Comparison of ENCODE assay signal across 27 mouse cellular contexts in the genomic region with DNA sequence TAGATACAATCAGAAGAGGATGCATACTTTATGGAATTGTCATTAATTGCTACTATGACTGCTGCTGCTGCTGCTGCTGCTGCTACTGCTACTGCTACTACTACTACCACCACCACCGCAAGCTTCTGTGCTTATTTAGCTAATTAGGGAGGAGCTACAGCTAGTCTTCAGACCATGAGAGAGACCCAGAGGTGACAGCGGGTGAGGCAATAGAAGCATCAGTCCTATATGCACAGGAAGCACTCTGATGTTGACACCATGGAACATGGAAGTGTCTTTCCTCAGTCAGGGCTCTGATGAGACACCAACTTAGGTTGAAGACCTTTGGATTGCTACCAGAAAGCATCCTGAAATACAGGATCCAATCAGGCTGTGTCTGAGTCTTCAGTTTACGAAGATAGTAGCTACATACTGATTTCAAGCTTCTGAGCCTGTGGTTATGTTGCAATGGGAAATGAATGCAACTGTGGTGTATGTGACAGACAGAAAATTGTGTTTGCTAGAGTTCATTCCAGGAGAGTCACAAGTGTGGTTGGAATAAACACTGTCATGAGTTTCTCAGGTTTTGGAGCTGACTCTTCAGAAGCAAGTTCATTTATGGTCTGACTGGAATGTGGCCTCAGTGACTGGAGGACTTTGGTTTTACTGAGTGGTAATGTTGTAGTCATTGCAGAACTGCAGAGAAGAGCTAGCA.
DNase-seq lines count a peak whose midpoint lies in the region; ATAC-seq and TF ChIP-seq lines count a peak whose summit lies in the region.
"Had no signal": no experiment of that assay in that cellular context is flagged by ENCODE, and none has a peak within 500 bp of the region (broad histone marks: within the 10 kb centered on the region; RNA-seq: fewer than 3 reads in every experiment).

No protein-coding gene starts in this region.

- no peak for TF ChIP-seq POLR2A in heart, adult 2 months (IDR thresholded peaks at IDR 0.05; ENCODE audit: insufficient read depth, low read depth, low read length)

- WGBS in heart, adult 2 months: 83% methylated on average over 3 of the region's 3 CpGs
- WGBS in midbrain, embryonic 13.5 days: 83% methylated on average over 3 of the region's 3 CpGs

- no peak overlapping the region for H3K4me2 ChIP-seq in midbrain, embryonic 13.5 days (replicated peaks)
- H3K4me2 ChIP-seq: embryonic facial prominence, embryonic 13.5 days; embryonic facial prominence, embryonic 15.5 days; forebrain, embryonic 13.5 days; forebrain, embryonic 15.5 days had no signal

- no peaks in the 10 kb centered on the region for H3K79me2 ChIP-seq in heart, adult 2 months (replicated peaks; ENCODE audit: control insufficient read depth, insufficient read depth, low read length)

- DNase-seq in 416B (ENCODE audit: low read depth): peak; percentile 47
- DNase-seq in Muller cell, postnatal 12 days (ENCODE audit: inconsistent ontology term): peak; percentile 57
- peak; percentile 76 for DNase-seq in fibroblast of lung, adult 2 months (ENCODE audit: low read depth)
- DNase-seq in heart, adult 2 months: no peak
- DNase-seq in layer of hippocampus, adult 18-20 months (ENCODE audit: low spot score in 2 of 2): no peak
- no peak for DNase-seq in layer of hippocampus, adult 2 months (ENCODE audit: low spot score in 2 of 2)
- DNase-seq: adrenal gland, adult 8-10 months; adrenal gland, postnatal 14 days; adrenal gland, postnatal 36 days; B cell, adult 2 months; cerebellum, adult 11-12 months; cerebellum, adult 2 months; cerebellum, adult 9-10 months; cerebellum, postnatal 10 days; cerebellum, postnatal 25 days; forebrain, postnatal 0 days had no signal

- TF ChIP-seq CTCF in heart, adult 2 months (IDR thresholded peaks at IDR 0.05): no peak
- no peak for TF ChIP-seq CTCF in layer of hippocampus, adult 2 months (conservative IDR thresholded peaks at IDR 0.05)

- no peak overlapping the region for H3K4me3 ChIP-seq in heart, adult 2 months
- no peak overlapping the region for H3K4me3 ChIP-seq in midbrain, embryonic 13.5 days (replicated peaks)
- no peak overlapping the region for H3K4me3 ChIP-seq in layer of hippocampus, adult 2 months
- H3K4me3 ChIP-seq: embryonic facial prominence, embryonic 13.5 days; embryonic facial prominence, embryonic 15.5 days; erythroblast, embryonic 14.5 days; forebrain, embryonic 13.5 days; forebrain, embryonic 15.5 days had no signal

- no peaks in the 10 kb centered on the region for H3K36me3 ChIP-seq in heart, adult 2 months (ENCODE audit: control insufficient read depth, insufficient read depth, low read length)
- no peaks in the 10 kb centered on the region for H3K36me3 ChIP-seq in midbrain, embryonic 13.5 days
- H3K36me3 ChIP-seq: embryonic facial prominence, embryonic 13.5 days; embryonic facial prominence, embryonic 15.5 days; forebrain, embryonic 15.5 days; G1E had no signal

- intact Hi-C loops in heart, adult 2 months (cut with DNase I): no loop called here

- no peaks in the 10 kb centered on the region for H3K27me3 ChIP-seq in heart, adult 2 months (ENCODE audit: control insufficient read depth, insufficient read depth, low read length)
- no peaks in the 10 kb centered on the region for H3K27me3 ChIP-seq in midbrain, embryonic 13.5 days
- H3K27me3 ChIP-seq: CH12.LX; embryonic facial prominence, embryonic 13.5 days; embryonic facial prominence, embryonic 15.5 days; forebrain, embryonic 13.5 days; forebrain, embryonic 15.5 days had no signal

- no peak for TF ChIP-seq EP300 in heart, adult 2 months (IDR thresholded peaks at IDR 0.05; ENCODE audit: insufficient read depth, low read depth, low read length)

- H3K9me3 ChIP-seq in midbrain, embryonic 13.5 days: no peaks in the 10 kb centered on the region
- H3K9me3 ChIP-seq: embryonic facial prominence, embryonic 15.5 days; forebrain, embryonic 13.5 days; forebrain, embryonic 15.5 days; G1E had no signal

- no peak overlapping the region for H3K9ac ChIP-seq in heart, adult 2 months (ENCODE audit: low read depth, low read length)
- no peak overlapping the region for H3K9ac ChIP-seq in midbrain, embryonic 13.5 days (replicated peaks)
- H3K9ac ChIP-seq: embryonic facial prominence, embryonic 13.5 days; embryonic facial prominence, embryonic 15.5 days; forebrain, embryonic 13.5 days; forebrain, embryonic 15.5 days; forebrain, postnatal 0 days had no signal

- H3K27ac ChIP-seq in heart, adult 2 months: no peak overlapping the region
- no peak overlapping the region for H3K27ac ChIP-seq in midbrain, embryonic 13.5 days
- no peak overlapping the region for H3K27ac ChIP-seq in layer of hippocampus, adult 2 months
- H3K27ac ChIP-seq: embryonic facial prominence, embryonic 13.5 days; embryonic facial prominence, embryonic 15.5 days; forebrain, embryonic 13.5 days; forebrain, embryonic 15.5 days had no signal

- H3K4me1 ChIP-seq in heart, adult 2 months (ENCODE audit: control insufficient read depth, insufficient read depth, low read length): no peaks in the 10 kb centered on the region
- H3K4me1 ChIP-seq in midbrain, embryonic 13.5 days (replicated peaks): no peaks in the 10 kb centered on the region
- H3K4me1 ChIP-seq: embryonic facial prominence, embryonic 15.5 days; forebrain, embryonic 13.5 days had no signal

- peak; percentile 87 for ATAC-seq in megakaryocyte, adult 5-6 weeks (ENCODE audit: poor library complexity, severe bottlenecking)
- ATAC-seq in midbrain, embryonic 13.5 days: no peak
- ATAC-seq: activated CD4-positive, CD25-positive, alpha-beta regulatory T cell, adult 4 months; CD4-positive, CD25-positive, alpha-beta regulatory T cell, adult 4 months; forebrain, embryonic 13.5 days; forebrain, embryonic 15.5 days; forebrain, postnatal 0 days had no signal

Comparison
In these comparisons a context has a peak if more than half of its experiments do, and no peak if none do; other contexts are left out.
1. DNase-seq: peak in 416B (single experiment), Muller cell, postnatal 12 days (single experiment) and fibroblast of lung, adult 2 months (single experiment); none in heart, adult 2 months (0 of 2), layer of hippocampus, adult 18-20 months (0 of 2) and layer of hippocampus, adult 2 months (0 of 2).